Mouse (Mus musculus) kidney, embryonic 16.5 days (tissue): ENCODE results near the gene Zfp654. TPM values are rescaled to one million over a fixed set of nuclear protein-coding genes. Genes with fewer than 3 reads are reported as not detected.

ENCODE experiments used
- ATAC-seq: fragments of 200-750 bp; cut with Nextera tagmentation; 2 replicates; pipeline ENCODE4 v1.8.0; 2017; ENCODE audit warnings: moderate TSS enrichment; ENCODE audit not compliant: low FRiP score, low TSS enrichment
- H3K27ac ChIP-seq: fragments of 300-500 bp; sonication (generic); 2 replicates; pipeline ENCODE4 v1.5.1; 2014; ENCODE audit warnings: low read length
- H3K27me3 ChIP-seq: fragments of 300-500 bp; sonication (generic); 2 replicates; pipeline ENCODE4 v1.6.1; 2014; ENCODE audit warnings: low read length, control low read depth, mixed read lengths; ENCODE audit not compliant: insufficient read depth
- H3K36me3 ChIP-seq: fragments of 300-500 bp; sonication (generic); 2 replicates; pipeline ENCODE4 v1.6.1; 2014; ENCODE audit warnings: low read length, control low read depth, mixed read lengths; ENCODE audit not compliant: insufficient read depth
- H3K4me1 ChIP-seq: fragments of 300-500 bp; sonication (generic); 2 replicates; pipeline ENCODE4 v1.6.1; 2014; ENCODE audit warnings: low read length, control low read depth, mixed read lengths; ENCODE audit not compliant: insufficient read depth
- H3K4me2 ChIP-seq: fragments of 300-500 bp; sonication (generic); replicated peaks from 2 replicates; pipeline ENCODE4 v1.6.1; 2014; ENCODE audit warnings: low read depth, low read length
- H3K4me3 ChIP-seq: fragments of 300-500 bp; sonication (generic); 2 replicates; pipeline ENCODE4 v1.5.1; 2014; ENCODE audit warnings: mild to moderate bottlenecking, low read length
- H3K9ac ChIP-seq: fragments of 300-500 bp; sonication (generic); replicated peaks from 2 replicates; pipeline ENCODE4 v1.6.1; 2014; ENCODE audit warnings: low read length
- H3K9me3 ChIP-seq: fragments of 300-500 bp; sonication (generic); 2 replicates; pipeline ENCODE4 v1.6.1; 2016; ENCODE audit warnings: low read length, control low read depth
- WGBS: fragments of 180-500 bp; shearing (Covaris S2); extraction: QIAGEN DNeasy Blood & Tissue Kit; methylation state at CpG from one replicate; pipeline ENCODE4 v1.1.7; 2014; 5-methylcytosine and 5-hydroxymethylcytosine counted together
- polyA plus RNA-seq: library from polyadenylated mRNA; unstranded; fragments of >200 nt; fragmentation: Nextera tagmentation; extraction: Ambion mirVana; gene quantifications from 2 replicates; pipeline ENCODE4 v1.2.1, GENCODE M21; 2015

Gene Zfp654
- 5.9 and 6.4 TPM in 2 replicates for polyA plus RNA-seq

DNA sequence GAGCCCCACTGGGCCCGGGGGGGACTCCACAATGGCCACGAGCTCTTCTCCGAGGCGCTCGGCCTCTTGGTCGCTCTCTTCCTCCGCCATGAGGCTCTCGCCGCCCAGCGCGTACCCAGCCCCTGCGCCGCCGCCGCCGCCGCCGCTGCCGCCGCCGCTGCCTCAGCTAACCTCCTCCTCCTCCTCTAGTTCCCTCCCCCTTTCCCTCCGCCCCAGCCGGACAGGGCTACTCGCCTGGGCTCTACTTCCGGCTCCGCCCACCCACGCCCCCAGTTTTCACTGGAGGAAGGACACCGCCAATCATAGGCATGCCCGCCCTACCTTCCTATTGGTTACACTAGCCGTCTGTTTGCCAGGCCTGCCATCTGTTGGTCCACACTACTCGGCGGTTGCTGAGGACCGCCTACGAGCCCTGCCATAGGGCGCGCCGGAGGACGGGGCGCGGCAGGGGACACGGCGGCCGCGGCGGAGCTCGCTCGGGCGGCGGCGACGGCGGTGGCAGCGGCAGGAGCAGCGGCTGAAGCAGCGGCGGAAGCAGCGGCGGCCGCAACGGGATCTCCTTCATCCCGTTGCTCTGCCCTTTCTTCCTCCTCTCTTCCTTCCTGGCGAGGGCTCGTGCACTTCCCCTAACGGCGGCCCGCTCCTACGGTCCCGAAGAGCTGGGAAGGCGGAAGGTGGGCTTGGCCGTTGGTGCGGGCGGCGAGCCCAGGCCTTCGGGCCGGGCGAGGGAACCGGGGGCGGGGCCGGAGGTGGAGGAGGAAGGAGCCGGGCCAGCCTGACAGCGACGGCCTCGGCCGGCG, at the start of gene Zfp654, which contains the start of gene Cggbp1:
Zfp654 (minus strand) TSS at position 90 of the 800 bp plus-strand sequence.
Cggbp1 (plus strand) TSS at position 434 of the 800 bp plus-strand sequence.
- Histone ChIP-seq H3K4me1 (peaks cover 18% of the 10 kb centered on the region), H3K4me3 (peak within 1 kb of the TSS; percentile 86), H3K4me2 (peak within 1 kb of the TSS; percentile 95), H3K9me3 (no peaks in the 10 kb centered on the region), H3K36me3 (peaks cover 17% of the 10 kb centered on the region), H3K9ac (peak within 1 kb of the TSS; percentile 89), H3K27ac (peak within 1 kb of the TSS; percentile 98), H3K27me3 (no peaks in the 10 kb centered on the region)
- peak; percentile 100 for ATAC-seq
- under 1% methylated on average over 61 of the region's 85 CpGs for WGBS

DNA sequence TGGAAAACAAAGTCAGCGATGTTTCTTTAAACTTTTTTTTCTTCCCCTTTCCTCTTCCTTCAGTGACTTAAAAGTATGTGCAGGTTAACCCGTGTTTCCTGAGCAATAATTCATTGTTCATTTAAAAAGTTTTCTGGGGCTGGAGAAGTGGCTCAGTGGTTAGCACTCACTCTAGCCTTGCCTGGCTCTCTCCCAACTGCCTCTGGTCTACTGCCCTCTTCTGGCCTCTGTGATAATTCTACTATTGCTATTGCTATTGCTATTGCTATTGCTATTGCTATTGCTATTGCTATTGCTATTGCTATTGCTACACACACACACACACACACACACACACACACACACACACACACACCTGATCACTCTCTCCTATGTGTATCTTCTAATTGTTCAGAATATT, 47.6 kb upstream of the Zfp654 start:
- ATAC-seq, result no peak
- Histone ChIP-seq H3K4me2 (no peak overlapping the region), H3K9ac (no peak overlapping the region), H3K27me3 (no peaks in the 10 kb centered on the region), H3K4me1 (no peaks in the 10 kb centered on the region), H3K9me3 (no peaks in the 10 kb centered on the region), H3K4me3 (no peak overlapping the region), H3K36me3 (no peaks in the 10 kb centered on the region), H3K27ac (no peak overlapping the region)
- WGBS, result 36% methylated on average over 2 of the region's 2 CpGs

DNA sequence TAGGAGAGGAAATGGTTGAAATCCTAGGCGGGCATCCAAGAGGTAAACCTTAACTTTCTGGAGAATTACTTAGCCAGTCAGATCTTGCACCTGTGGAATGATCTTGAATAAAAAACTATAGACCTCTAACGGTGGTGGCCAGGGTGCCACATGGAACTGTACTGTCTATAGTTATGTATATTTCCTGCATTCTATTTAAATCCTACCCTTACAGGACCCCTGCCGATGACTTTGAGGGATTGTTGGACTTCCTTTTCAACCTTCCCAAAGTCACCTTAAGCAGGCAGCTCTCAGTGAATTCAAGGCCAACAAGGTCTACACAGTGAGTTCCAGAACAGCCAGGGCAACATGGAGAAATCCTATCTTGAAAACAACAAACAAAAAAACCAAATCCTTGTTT, 38.0 kb upstream of the Zfp654 start:
- Histone ChIP-seq H3K4me3 (no peak overlapping the region), H3K9me3 (peaks cover 10% of the 10 kb centered on the region; the same call in 1 of the 2 replicates), H3K4me2 (no peak overlapping the region), H3K27ac (no peak overlapping the region), H3K9ac (no peak overlapping the region), H3K4me1 (peaks cover 6% of the 10 kb centered on the region; the same call in 1 of the 2 replicates), H3K27me3 (no peaks in the 10 kb centered on the region), H3K36me3 (no peaks in the 10 kb centered on the region)
- no peak for ATAC-seq
- WGBS, result 87% methylated on average over 3 of the region's 3 CpGs

DNA sequence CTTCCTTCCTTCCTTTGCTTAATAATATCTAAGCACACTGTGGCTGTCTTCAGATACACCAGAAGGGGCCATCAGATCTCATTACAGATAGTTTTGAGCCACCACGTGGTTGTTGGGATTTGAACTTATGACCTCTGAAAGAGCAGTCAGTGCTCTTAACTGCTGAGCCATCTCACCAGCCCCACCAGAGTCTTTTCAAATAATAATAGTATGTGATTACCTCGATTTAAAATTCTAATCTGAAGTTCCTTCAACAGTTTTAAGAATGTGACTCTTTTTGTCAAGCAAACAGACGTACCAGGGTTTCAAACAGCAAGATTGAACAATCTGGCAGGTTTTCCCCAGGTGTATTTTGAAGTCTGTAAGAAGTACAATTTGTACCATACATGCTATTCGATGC, 34.1 kb upstream of the Zfp654 start:
- no peaks in the 10 kb centered on the region for H3K27me3 ChIP-seq
- peaks cover 14% of the 10 kb centered on the region for H3K4me1 ChIP-seq
- H3K4me3 ChIP-seq, result no peak overlapping the region
- no peaks in the 10 kb centered on the region for H3K36me3 ChIP-seq
- H3K27ac ChIP-seq, result no peak overlapping the region
- no peak overlapping the region for H3K4me2 ChIP-seq
- no peak overlapping the region for H3K9ac ChIP-seq
- WGBS, result 45% methylated on average over 4 of the region's 4 CpGs
- no peak for ATAC-seq
- H3K9me3 ChIP-seq, result peaks cover 10% of the 10 kb centered on the region; the same call in 1 of the 2 replicates

DNA sequence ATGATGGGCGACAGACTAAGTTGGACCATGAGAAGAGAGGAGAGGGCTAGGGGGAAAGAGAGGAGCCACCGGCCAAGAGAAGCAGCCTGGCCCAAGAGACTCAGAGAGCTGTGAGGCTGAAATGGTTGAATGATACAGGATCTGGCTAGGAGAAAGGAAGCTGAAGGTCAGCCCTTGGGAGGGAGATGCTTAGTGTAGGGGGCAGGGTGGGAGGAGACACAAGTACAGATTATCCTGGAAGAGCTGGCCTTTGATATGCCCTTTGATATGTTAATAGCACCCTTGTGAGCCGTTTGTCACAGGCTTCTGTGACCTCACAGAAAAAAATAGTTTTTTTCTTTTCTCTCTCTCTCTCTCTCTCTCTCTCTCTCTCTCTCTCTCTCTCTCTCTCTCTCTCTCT, 33.7 kb upstream of the Zfp654 start:
- Histone ChIP-seq H3K9ac (no peak overlapping the region), H3K9me3 (peaks cover 10% of the 10 kb centered on the region; the same call in 1 of the 2 replicates), H3K4me3 (no peak overlapping the region), H3K4me1 (peaks cover 14% of the 10 kb centered on the region), H3K36me3 (no peaks in the 10 kb centered on the region), H3K4me2 (no peak overlapping the region), H3K27ac (no peak overlapping the region; the same call in 1 of the 2 replicates), H3K27me3 (no peaks in the 10 kb centered on the region)
- peak; percentile 67; the same call in 1 of the 2 replicates for ATAC-seq
- WGBS, result 18% methylated on average over 3 of the region's 3 CpGs

DNA sequence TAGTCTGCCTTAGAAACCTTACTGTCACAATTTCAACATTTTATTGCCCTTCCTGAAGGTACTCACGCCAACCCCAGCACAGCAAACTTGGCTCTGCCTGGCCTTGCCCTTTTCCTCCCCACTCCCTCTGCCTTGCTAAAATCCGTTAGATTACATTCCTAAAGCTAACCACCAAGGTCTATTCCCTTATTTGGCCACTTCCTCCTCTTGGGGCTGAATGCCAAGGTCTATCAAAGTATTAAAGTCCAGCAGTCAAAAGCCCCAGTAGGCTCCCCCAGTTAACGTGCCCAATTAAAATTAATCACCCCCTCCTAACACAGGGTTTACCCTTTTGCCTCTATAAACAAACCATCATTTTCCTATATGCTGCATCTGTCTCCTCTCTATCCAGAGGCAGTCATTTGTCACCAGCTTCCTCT, 33.0 kb upstream of the Zfp654 start:
- Histone ChIP-seq H3K4me1 (peaks cover 14% of the 10 kb centered on the region), H3K36me3 (no peaks in the 10 kb centered on the region), H3K4me2 (0 out of 2 replicates have a peak overlapping the region, but pooled peaks have one; percentile 1), H3K27me3 (no peaks in the 10 kb centered on the region), H3K4me3 (no peak overlapping the region), H3K27ac (no peak overlapping the region; the same call in 1 of the 2 replicates), H3K9me3 (peaks cover 8% of the 10 kb centered on the region; the same call in 1 of the 2 replicates), H3K9ac (no peak overlapping the region)
- peak; percentile 67; the same call in 1 of the 2 replicates for ATAC-seq
- 4% methylated on average over 3 of the region's 3 CpGs for WGBS

DNA sequence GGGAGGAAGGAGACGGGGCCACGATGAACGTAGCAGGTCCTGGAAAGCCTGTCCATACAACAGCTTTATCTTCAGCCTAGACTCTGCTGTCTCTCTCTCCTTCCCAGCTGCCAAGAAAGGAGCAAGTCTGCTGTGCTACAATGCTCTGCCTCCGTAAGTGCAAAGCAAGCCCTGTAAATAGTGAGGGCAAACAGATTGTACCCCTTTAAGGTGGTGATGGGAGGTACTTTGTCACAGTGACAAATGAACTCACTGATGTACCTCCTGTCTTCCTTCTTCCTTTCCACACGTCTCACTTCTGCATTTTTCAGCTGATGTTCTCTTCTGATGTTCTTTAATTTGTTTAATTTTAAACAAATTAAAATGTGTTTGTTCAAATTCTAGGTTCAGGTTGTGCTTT, 32.4 kb upstream of the Zfp654 start:
- no peaks in the 10 kb centered on the region for H3K27me3 ChIP-seq
- peaks cover 2% of the 10 kb centered on the region; the same call in 1 of the 2 replicates for H3K9me3 ChIP-seq
- H3K36me3 ChIP-seq, result no peaks in the 10 kb centered on the region
- no peak overlapping the region; the same call in 1 of the 2 replicates for H3K27ac ChIP-seq
- WGBS, result 43% methylated on average over 5 of the region's 5 CpGs
- H3K4me3 ChIP-seq, result no peak overlapping the region
- 0 out of 2 replicates have a peak overlapping the region, but pooled peaks have one; percentile 1 for H3K4me2 ChIP-seq
- H3K9ac ChIP-seq, result no peak overlapping the region
- no peak for ATAC-seq
- peaks cover 14% of the 10 kb centered on the region for H3K4me1 ChIP-seq

DNA sequence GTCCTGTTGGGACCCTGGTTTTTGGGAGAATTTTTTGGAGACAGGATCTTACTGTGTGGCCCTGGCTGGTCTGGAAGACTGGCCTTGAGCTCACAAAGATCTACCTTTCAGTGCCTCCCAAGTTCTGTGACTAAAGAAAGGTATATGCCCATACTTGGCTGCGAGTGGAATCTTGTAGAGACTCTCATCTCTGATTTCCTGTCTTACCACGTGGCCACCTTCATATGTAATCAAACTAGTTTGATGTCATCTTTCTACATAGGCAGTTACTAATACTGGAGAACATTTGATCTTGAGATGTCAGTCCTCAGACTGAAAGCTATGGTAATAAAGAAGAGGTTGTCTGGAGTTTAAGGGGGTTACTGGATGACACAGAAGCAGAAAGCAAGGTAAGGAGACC, 30.0 kb upstream of the Zfp654 start:
- ATAC-seq, result no peak
- no peak overlapping the region for H3K27ac ChIP-seq
- no peaks in the 10 kb centered on the region for H3K9me3 ChIP-seq
- no peaks in the 10 kb centered on the region for H3K36me3 ChIP-seq
- no peak overlapping the region for H3K9ac ChIP-seq
- peaks cover 14% of the 10 kb centered on the region for H3K4me1 ChIP-seq
- H3K4me2 ChIP-seq, result no peak overlapping the region
- 85% methylated on average over 2 of the region's 2 CpGs for WGBS
- no peaks in the 10 kb centered on the region for H3K27me3 ChIP-seq
- H3K4me3 ChIP-seq, result no peak overlapping the region

DNA sequence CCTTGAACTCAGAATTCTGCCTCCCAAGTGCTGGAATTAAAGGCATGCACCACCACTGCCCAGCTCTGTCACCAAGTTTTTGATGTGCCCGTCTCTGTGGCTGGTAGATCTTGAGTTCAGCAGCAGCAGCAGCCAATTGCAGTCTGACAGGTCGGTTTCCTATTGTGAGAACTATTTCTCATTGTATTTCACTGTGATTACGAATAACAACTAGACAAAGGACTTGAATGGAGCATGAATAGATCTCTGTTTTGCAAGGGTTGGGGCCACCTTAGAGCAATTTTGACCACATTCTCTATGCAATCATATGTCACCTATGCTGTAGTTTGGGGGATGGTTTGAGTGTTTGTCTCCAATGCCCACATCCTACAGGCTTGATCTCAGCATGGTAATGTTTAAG, 29.5 kb upstream of the Zfp654 start:
- WGBS, result 90% methylated on average over 3 of the region's 3 CpGs
- H3K9ac ChIP-seq, result no peak overlapping the region
- H3K27ac ChIP-seq, result no peak overlapping the region
- peaks cover 14% of the 10 kb centered on the region for H3K4me1 ChIP-seq
- no peak for ATAC-seq
- H3K36me3 ChIP-seq, result no peaks in the 10 kb centered on the region
- H3K4me3 ChIP-seq, result no peak overlapping the region
- no peaks in the 10 kb centered on the region for H3K9me3 ChIP-seq
- H3K4me2 ChIP-seq, result no peak overlapping the region
- H3K27me3 ChIP-seq, result no peaks in the 10 kb centered on the region

DNA sequence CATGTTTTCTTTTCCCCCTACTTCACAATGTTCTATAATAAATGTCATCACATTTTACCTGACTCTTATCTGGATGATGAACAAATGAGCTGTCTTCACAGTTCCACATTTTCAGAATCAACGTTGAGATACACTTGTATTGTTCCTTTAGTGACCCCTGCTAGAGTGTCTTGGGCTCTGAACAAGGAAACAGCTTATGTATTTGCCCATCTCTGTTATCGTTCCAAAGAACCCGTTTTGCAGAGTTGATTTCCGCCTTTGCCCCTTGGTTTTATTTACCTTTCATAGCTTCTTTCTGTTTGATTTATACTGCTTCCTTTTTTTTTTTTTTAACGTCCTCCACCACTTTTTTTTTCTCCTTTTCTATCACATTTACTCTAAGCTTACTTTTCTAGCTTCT, 28.3 kb upstream of the Zfp654 start:
- H3K4me3 ChIP-seq, result no peak overlapping the region
- no peak for ATAC-seq
- H3K27me3 ChIP-seq, result no peaks in the 10 kb centered on the region
- peaks cover 10% of the 10 kb centered on the region for H3K4me1 ChIP-seq
- no peak overlapping the region for H3K9ac ChIP-seq
- H3K9me3 ChIP-seq, result no peaks in the 10 kb centered on the region
- no peak overlapping the region for H3K27ac ChIP-seq
- 52% methylated on average over 5 of the region's 5 CpGs for WGBS
- H3K4me2 ChIP-seq, result no peak overlapping the region
- H3K36me3 ChIP-seq, result no peaks in the 10 kb centered on the region
